Mouse (Mus musculus) ES-E14 (cell line): ENCODE measurements around the gene Inafm2. TPM values are rescaled to one million over a fixed set of nuclear protein-coding genes. Genes with fewer than 3 reads are reported as not detected.

Source experiments
- DNase-seq: peaks from one replicate; pipeline ENCODE4 v3.0.0-alpha.2; 2013; ENCODE audit warnings: low read depth, low spot score
- H3K27ac ChIP-seq: 2 replicates; pipeline ENCODE4 v1.5.1; 2012; ENCODE audit warnings: low read depth, mild to moderate bottlenecking, low read length, moderate library complexity, mixed read lengths; ENCODE audit not compliant: poor library complexity, insufficient read depth, severe bottlenecking
- H3K36me3 ChIP-seq: 2 replicates; pipeline ENCODE4 v1.6.1; 2012; ENCODE audit warnings: mild to moderate bottlenecking, low read length, moderate library complexity, mixed read lengths; ENCODE audit not compliant: control insufficient read depth, poor library complexity, insufficient read depth, severe bottlenecking
- H3K4me1 ChIP-seq, 2 experiments: fragments of 150-350 bp in 1 of 2; sonication (generic) in 1 of 2; 2 replicates each; pipeline ENCODE4 v1.6.1; 2012; ENCODE audit warnings: low read length in 2 of 2, mild to moderate bottlenecking in 1 of 2, mixed read lengths in 1 of 2; ENCODE audit not compliant: control insufficient read depth in 2 of 2, insufficient read depth in 2 of 2, poor library complexity in 1 of 2
- H3K4me3 ChIP-seq, 2 experiments: fragments of 150-350 bp in 1 of 2; sonication (generic) in 1 of 2; 2 replicates each; pipeline ENCODE4 v1.5.1; 2012; ENCODE audit warnings: low read length in 2 of 2, low read depth in 1 of 2, mild to moderate bottlenecking in 1 of 2, mixed read lengths in 1 of 2; ENCODE audit not compliant: insufficient read depth in 1 of 2, poor library complexity in 1 of 2, severe bottlenecking in 1 of 2
- H3K9ac ChIP-seq: 2 replicates; pipeline ENCODE4 v1.6.1; 2012; ENCODE audit warnings: low read depth, mild to moderate bottlenecking, low read length, mixed read lengths; ENCODE audit not compliant: poor library complexity, insufficient read depth, severe bottlenecking
- H3K9me3 ChIP-seq: fragments of 150-350 bp; sonication (generic); 2 replicates; pipeline ENCODE4 v1.6.1; 2012; ENCODE audit warnings: low read depth, mild to moderate bottlenecking, low read length; ENCODE audit not compliant: control insufficient read depth, insufficient read depth
- CHD2 ChIP-seq: IDR thresholded peaks from 2 replicates; pipeline ENCODE4 v1.6.1; 2014; ENCODE audit warnings: mild to moderate bottlenecking, low read depth, low read length, inconsistent platforms
- HCFC1 ChIP-seq: IDR thresholded peaks from 2 replicates; pipeline ENCODE4 v1.6.1; 2012; ENCODE audit warnings: low read length, inconsistent platforms, borderline replicate concordance; ENCODE audit not compliant: insufficient read depth
- MAFK ChIP-seq: IDR thresholded peaks from 2 replicates; pipeline ENCODE4 v1.6.1; 2014; ENCODE audit warnings: mild to moderate bottlenecking, low read depth, low read length, inconsistent platforms; ENCODE audit not compliant: insufficient read depth
- ZC3H11A ChIP-seq: IDR thresholded peaks from 2 replicates; pipeline ENCODE4 v1.6.1; 2012; ENCODE audit warnings: low read depth, mild to moderate bottlenecking, inconsistent platforms, low read length, borderline replicate concordance
- ZNF384 ChIP-seq: IDR thresholded peaks from 2 replicates; pipeline ENCODE4 v1.6.1; 2012; ENCODE audit warnings: low read depth, low read length, inconsistent platforms
- in situ Hi-C, 2 experiments: fragments of 600-800 bp; cut with MboI; formaldehyde crosslinking; loops; one replicate each; pipeline ENCODE4 v1.15.1; 2025; ENCODE audit warnings: low sequenced_read_pairs in 2 of 2, inconsistent platforms in 1 of 2; ENCODE audit not compliant: unreplicated experiment in 2 of 2
- total RNA-seq: library from RNA; depleted of rRNA; stranded (reverse); fragments of 300-350 nt; gene quantifications from 2 replicates; pipeline ENCODE4 v1.2.3, GENCODE M21; 2012

Gene Inafm2
- total RNA-seq, 1 experiment = 2.7 TPM

- no peak overlapping the region for H3K4me3 ChIP-seq
- in situ Hi-C loops = no loop called here
- TF ChIP-seq MAFK = no peak
- no peak for TF ChIP-seq CHD2
- H3K9me3 ChIP-seq = no peaks in the 10 kb centered on the region
- no peak for DNase-seq
- peaks cover 4 to 16% of the 10 kb centered on the region in 2 experiments for H3K4me1 ChIP-seq
- no peak overlapping the region for H3K27ac ChIP-seq
- no peaks in the 10 kb centered on the region for H3K36me3 ChIP-seq
- H3K9ac ChIP-seq = no peak overlapping the region
Observed at GRCm38 (mm10) chr2:118766041-118767033, 20.8 kb downstream of the Inafm2 start.

- no peak for DNase-seq
Observed at GRCm38 (mm10) chr2:118772158-118772874, 26.8 kb downstream of the Inafm2 start, which contains the start of gene Phgr1. Phgr1 (plus strand) TSS chr2:118772769.

DNA sequence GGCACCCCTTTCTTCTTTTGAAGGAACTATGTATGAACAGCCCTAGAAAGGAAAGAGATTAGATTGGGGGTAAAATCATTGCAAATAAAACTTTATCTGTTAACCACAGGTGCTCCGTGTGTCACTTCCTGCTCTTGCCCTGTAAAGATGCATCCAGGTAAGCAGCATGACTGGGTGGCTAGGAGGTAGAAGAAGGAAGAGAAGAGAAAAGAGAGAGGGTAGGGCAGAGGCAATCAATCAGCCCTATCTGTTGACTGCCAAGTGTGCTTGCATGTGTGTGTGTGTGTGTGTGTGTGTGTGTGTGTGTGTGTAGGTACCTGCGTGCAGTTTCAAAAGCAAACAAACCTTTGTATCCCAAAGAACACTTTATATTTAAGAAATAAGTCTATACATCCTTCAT, 29.0 kb downstream of the Inafm2 start:
- no peak overlapping the region for H3K27ac ChIP-seq
- TF ChIP-seq ZNF384 (no peak), MAFK (no peak), CHD2 (no peak), ZC3H11A (no peak), HCFC1 (no peak)
- in situ Hi-C loops = no loop called here

More at GRCm38 (mm10) chr2:118772158-118772874, 26.8 kb downstream of the Inafm2 start, which contains the start of gene Phgr1:
- TF ChIP-seq HCFC1 = no peak
- H3K4me3 ChIP-seq = no peak within 1 kb of the TSS
- H3K4me1 ChIP-seq = no peaks in the 10 kb centered on the region
- no peak within 1 kb of the TSS for H3K27ac ChIP-seq
- no peaks in the 10 kb centered on the region for H3K9me3 ChIP-seq
- H3K36me3 ChIP-seq = no peaks in the 10 kb centered on the region
- in situ Hi-C loops = no loop called here
- H3K9ac ChIP-seq = no peak within 1 kb of the TSS

GRCm38 (mm10) chr2:118775396-118775795, 29.8 kb downstream of the Inafm2 start:
- no peak overlapping the region for H3K27ac ChIP-seq
- DNase-seq = no peak
- H3K9ac ChIP-seq = no peak overlapping the region
- no peaks in the 10 kb centered on the region for H3K36me3 ChIP-seq
- in situ Hi-C loops = no loop called here
- H3K4me1 ChIP-seq = no peaks in the 10 kb centered on the region
- no peak for TF ChIP-seq HCFC1
- no peak for TF ChIP-seq CHD2
- no peak for TF ChIP-seq ZNF384
- no peak for TF ChIP-seq ZC3H11A
- TF ChIP-seq MAFK = no peak
- H3K9me3 ChIP-seq = no peaks in the 10 kb centered on the region
- H3K4me3 ChIP-seq = no peak overlapping the region

More for the DNA sequence above, 29.0 kb downstream of the Inafm2 start:
- Histone ChIP-seq H3K9me3 (no peaks in the 10 kb centered on the region), H3K36me3 (no peaks in the 10 kb centered on the region), H3K4me1 (no peaks in the 10 kb centered on the region), H3K4me3 (no peak overlapping the region), H3K9ac (no peak overlapping the region)
- DNase-seq = no peak
